Mouse (Mus musculus): ENCODE measurements at regions not wholly inside any gene's neighbourhood (a gene's known extent, or its start where the extent isn't known, plus 50 kb on each side); places are given as distances from the start of the nearest gene placed in this dataset.

GRCm38 (mm10) chr10:44665509-44666144, 137.3 kb upstream of the Prdm1 start:
- WGBS: 76% methylated on average over 4 of the region's 4 CpGs
- no peak overlapping the region for H3K4me2 ChIP-seq
- no peaks in the 10 kb centered on the region for H3K9me3 ChIP-seq (replicated peaks)
- no peak overlapping the region for H3K4me3 ChIP-seq (replicated peaks)
- no peak overlapping the region for H3K27ac ChIP-seq (replicated peaks)
- H3K9ac ChIP-seq (replicated peaks): no peak overlapping the region
- no peaks in the 10 kb centered on the region for H3K4me1 ChIP-seq
- H3K36me3 ChIP-seq: no peaks in the 10 kb centered on the region
- ATAC-seq (ENCODE audit: low FRiP score): no peak
- H3K27me3 ChIP-seq (replicated peaks): no peaks in the 10 kb centered on the region

- no peak overlapping the region for H3K9ac ChIP-seq (replicated peaks)
- H3K36me3 ChIP-seq: no peaks in the 10 kb centered on the region
- H3K4me1 ChIP-seq: no peaks in the 10 kb centered on the region
- H3K27me3 ChIP-seq (replicated peaks): no peaks in the 10 kb centered on the region
- no peak overlapping the region for H3K4me3 ChIP-seq (replicated peaks)
- H3K27ac ChIP-seq (replicated peaks): no peak overlapping the region
- no peak for ATAC-seq (ENCODE audit: low FRiP score)
- H3K4me2 ChIP-seq: no peak overlapping the region
- H3K9me3 ChIP-seq (replicated peaks): no peaks in the 10 kb centered on the region
- whole genome bisulfite sequencing: 89% methylated on average over 3 of the region's 3 CpGs
These were observed 131.2 kb upstream of the Prdm1 start for GRCm38 (mm10) chr10:44659499-44659898.

- WGBS: 74% methylated on average over 5 of the region's 5 CpGs
- Histone ChIP-seq H3K27me3 (replicated peaks) (no peaks in the 10 kb centered on the region), H3K9ac (replicated peaks) (no peak overlapping the region), H3K4me3 (replicated peaks) (no peak overlapping the region), H3K4me1 (no peaks in the 10 kb centered on the region), H3K4me2 (no peak overlapping the region), H3K9me3 (replicated peaks) (no peaks in the 10 kb centered on the region), H3K27ac (replicated peaks) (no peak overlapping the region), H3K36me3 (no peaks in the 10 kb centered on the region)
- no peak for ATAC-seq (ENCODE audit: low FRiP score)
These were observed 125.5 kb upstream of the Prdm1 start for GRCm38 (mm10) chr10:44653761-44654160.

- H3K4me1 ChIP-seq: no peaks in the 10 kb centered on the region
- H3K4me3 ChIP-seq (replicated peaks): no peak overlapping the region
- H3K9me3 ChIP-seq (replicated peaks): no peaks in the 10 kb centered on the region
- no peak overlapping the region for H3K9ac ChIP-seq (replicated peaks)
- H3K27ac ChIP-seq (replicated peaks): no peak overlapping the region
- H3K36me3 ChIP-seq: no peaks in the 10 kb centered on the region
- 42% methylated on average over 5 of the region's 5 CpGs for WGBS
- ATAC-seq (ENCODE audit: low FRiP score): no peak
- H3K27me3 ChIP-seq (replicated peaks): no peaks in the 10 kb centered on the region
- no peak overlapping the region for H3K4me2 ChIP-seq
These were observed 118.7 kb upstream of the Prdm1 start for GRCm38 (mm10) chr10:44647021-44647420.

- Histone ChIP-seq H3K36me3 (no peaks in the 10 kb centered on the region), H3K27ac (replicated peaks) (no peak overlapping the region), H3K9me3 (replicated peaks) (no peaks in the 10 kb centered on the region), H3K4me2 (no peak overlapping the region), H3K4me1 (no peaks in the 10 kb centered on the region), H3K9ac (replicated peaks) (no peak overlapping the region), H3K27me3 (replicated peaks) (no peaks in the 10 kb centered on the region), H3K4me3 (replicated peaks) (no peak overlapping the region)
- 80% methylated on average over 5 of the region's 5 CpGs for WGBS
- ATAC-seq (ENCODE audit: low FRiP score): no peak
These were observed 118.3 kb upstream of the Prdm1 start for GRCm38 (mm10) chr10:44646615-44647014.

GRCm38 (mm10) chr10:44641616-44642015, 113.3 kb upstream of the Prdm1 start:
- ATAC-seq (ENCODE audit: low FRiP score): no peak
- Histone ChIP-seq H3K27ac (replicated peaks) (no peak overlapping the region), H3K4me3 (replicated peaks) (no peak overlapping the region), H3K4me1 (no peaks in the 10 kb centered on the region), H3K4me2 (no peak overlapping the region), H3K9ac (replicated peaks) (no peak overlapping the region), H3K36me3 (no peaks in the 10 kb centered on the region), H3K9me3 (replicated peaks) (no peaks in the 10 kb centered on the region), H3K27me3 (replicated peaks) (no peaks in the 10 kb centered on the region)
- WGBS: 92% methylated on average over 2 of the region's 2 CpGs

- no peak overlapping the region for H3K4me3 ChIP-seq (replicated peaks)
- H3K9me3 ChIP-seq (replicated peaks): no peaks in the 10 kb centered on the region
- no peak overlapping the region for H3K4me2 ChIP-seq
- 96% methylated on average over 8 of the region's 8 CpGs for WGBS
- H3K27ac ChIP-seq (replicated peaks): no peak overlapping the region
- H3K27me3 ChIP-seq (replicated peaks): no peaks in the 10 kb centered on the region
- H3K9ac ChIP-seq (replicated peaks): no peak overlapping the region
- ATAC-seq (ENCODE audit: low FRiP score): no peak
- H3K4me1 ChIP-seq: no peaks in the 10 kb centered on the region
- no peaks in the 10 kb centered on the region for H3K36me3 ChIP-seq
These were observed 112.3 kb upstream of the Prdm1 start for GRCm38 (mm10) chr10:44640620-44641019.

GRCm38 (mm10) chr10:44638678-44639077, 110.4 kb upstream of the Prdm1 start:
- Histone ChIP-seq H3K4me1 (no peaks in the 10 kb centered on the region), H3K9ac (replicated peaks) (no peak overlapping the region), H3K36me3 (no peaks in the 10 kb centered on the region), H3K4me3 (replicated peaks) (no peak overlapping the region), H3K9me3 (replicated peaks) (no peaks in the 10 kb centered on the region), H3K27me3 (replicated peaks) (no peaks in the 10 kb centered on the region), H3K27ac (replicated peaks) (no peak overlapping the region), H3K4me2 (no peak overlapping the region)
- 86% methylated on average over 2 of the region's 2 CpGs for WGBS
- ATAC-seq (ENCODE audit: low FRiP score): no peak

- Histone ChIP-seq H3K4me2 (no peak overlapping the region), H3K4me1 (no peaks in the 10 kb centered on the region), H3K27ac (replicated peaks) (no peak overlapping the region), H3K9ac (replicated peaks) (no peak overlapping the region), H3K9me3 (replicated peaks) (no peaks in the 10 kb centered on the region), H3K27me3 (replicated peaks) (no peaks in the 10 kb centered on the region), H3K4me3 (replicated peaks) (no peak overlapping the region), H3K36me3 (no peaks in the 10 kb centered on the region)
- ATAC-seq (ENCODE audit: low FRiP score): no peak
- WGBS: 84% methylated on average over 3 of the region's 3 CpGs
These were observed 108.5 kb upstream of the Prdm1 start for GRCm38 (mm10) chr10:44636786-44637185.

- Histone ChIP-seq H3K4me2 (no peak overlapping the region), H3K27ac (replicated peaks) (no peak overlapping the region), H3K9ac (replicated peaks) (no peak overlapping the region), H3K4me1 (no peaks in the 10 kb centered on the region), H3K9me3 (replicated peaks) (no peaks in the 10 kb centered on the region), H3K4me3 (replicated peaks) (no peak overlapping the region), H3K27me3 (replicated peaks) (no peaks in the 10 kb centered on the region), H3K36me3 (no peaks in the 10 kb centered on the region)
- ATAC-seq (ENCODE audit: low FRiP score): no peak
These were observed 107.8 kb upstream of the Prdm1 start for GRCm38 (mm10) chr10:44636061-44636460.

GRCm38 (mm10) chr10:44631584-44631983, 103.3 kb upstream of the Prdm1 start:
- Histone ChIP-seq H3K4me2 (no peak overlapping the region), H3K27ac (replicated peaks) (no peak overlapping the region), H3K4me3 (replicated peaks) (no peak overlapping the region), H3K27me3 (replicated peaks) (no peaks in the 10 kb centered on the region), H3K9me3 (replicated peaks) (no peaks in the 10 kb centered on the region), H3K36me3 (no peaks in the 10 kb centered on the region), H3K4me1 (no peaks in the 10 kb centered on the region), H3K9ac (replicated peaks) (no peak overlapping the region)
- WGBS: 84% methylated on average over 8 of the region's 8 CpGs
- ATAC-seq (ENCODE audit: low FRiP score): no peak

GRCm38 (mm10) chr10:44630485-44630884, 102.2 kb upstream of the Prdm1 start:
- 71% methylated on average over 13 of the region's 13 CpGs for WGBS
- no peak overlapping the region for H3K4me3 ChIP-seq (replicated peaks)
- no peak for ATAC-seq (ENCODE audit: low FRiP score)

GRCm38 (mm10) chr10:44628387-44628786, 100.1 kb upstream of the Prdm1 start:
- 93% methylated on average over 3 of the region's 3 CpGs for WGBS
- H3K9ac ChIP-seq (replicated peaks): no peak overlapping the region
- no peaks in the 10 kb centered on the region for H3K4me1 ChIP-seq
- no peak overlapping the region for H3K4me3 ChIP-seq (replicated peaks)
- no peak overlapping the region for H3K27ac ChIP-seq (replicated peaks)
- no peaks in the 10 kb centered on the region for H3K36me3 ChIP-seq
- no peaks in the 10 kb centered on the region for H3K27me3 ChIP-seq (replicated peaks)
- no peak for ATAC-seq (ENCODE audit: low FRiP score)
- no peaks in the 10 kb centered on the region for H3K9me3 ChIP-seq (replicated peaks)
- no peak overlapping the region for H3K4me2 ChIP-seq

More at GRCm38 (mm10) chr10:44630485-44630884, 102.2 kb upstream of the Prdm1 start:
- no peaks in the 10 kb centered on the region for H3K9me3 ChIP-seq (replicated peaks)
- no peak overlapping the region for H3K4me2 ChIP-seq
- H3K27me3 ChIP-seq (replicated peaks): no peaks in the 10 kb centered on the region
- no peaks in the 10 kb centered on the region for H3K36me3 ChIP-seq
- no peak overlapping the region for H3K9ac ChIP-seq (replicated peaks)
- no peak overlapping the region for H3K27ac ChIP-seq (replicated peaks)
- H3K4me1 ChIP-seq: no peaks in the 10 kb centered on the region

All from neural tube, embryonic 15.5 days (tissue).